Mouse (Mus musculus) heart, embryonic 10.5 days (tissue): ENCODE measurements around the gene Fam222a. TPM values are rescaled to one million over a fixed set of nuclear protein-coding genes. Genes with fewer than 3 reads are reported as not detected.

Experiments used
- DNase-seq: peaks from one replicate; pipeline ENCODE4 v3.0.0-alpha.2; 2017; ENCODE audit warnings: low spot score
- H3K27ac ChIP-seq: fragments of 300-500 bp; sonication (generic); 2 replicates; pipeline ENCODE4 v1.5.1; 2016; ENCODE audit warnings: mild to moderate bottlenecking
- H3K27me3 ChIP-seq: fragments of 300-500 bp; sonication (generic); 2 replicates; pipeline ENCODE4 v1.6.1; 2016; ENCODE audit warnings: mild to moderate bottlenecking; ENCODE audit not compliant: poor library complexity, insufficient read depth, severe bottlenecking
- H3K36me3 ChIP-seq: fragments of 300-500 bp; sonication (generic); 2 replicates; pipeline ENCODE4 v1.6.1; 2016; ENCODE audit warnings: mild to moderate bottlenecking, moderate library complexity
- H3K4me1 ChIP-seq: fragments of 300-500 bp; sonication (generic); 2 replicates; pipeline ENCODE4 v1.6.1; 2016; ENCODE audit warnings: mild to moderate bottlenecking
- H3K4me3 ChIP-seq: fragments of 300-500 bp; sonication (generic); 2 replicates; pipeline ENCODE4 v1.5.1; 2016; ENCODE audit warnings: mild to moderate bottlenecking, moderate library complexity
- H3K9me3 ChIP-seq: fragments of 300-500 bp; sonication (generic); 2 replicates; pipeline ENCODE4 v1.6.1; 2016; ENCODE audit warnings: mild to moderate bottlenecking, moderate library complexity
- WGBS: fragments of 180-500 bp; shearing (Covaris S2); methylation state at CpG from one replicate; pipeline ENCODE4 v1.1.7; 2016; 5-methylcytosine and 5-hydroxymethylcytosine counted together
- polyA plus RNA-seq: library from polyadenylated mRNA; unstranded; fragments of >200 nt; fragmentation: Nextera tagmentation; extraction: Ambion mirVana; gene quantifications from 2 replicates; pipeline ENCODE4 v1.2.1, GENCODE M21; 2016

Gene Fam222a
- polyA plus RNA-seq, 1 experiment from 2014 or later, result 1.5 TPM

- 75% methylated on average over 6 of the region's 6 CpGs for WGBS
- H3K4me1 ChIP-seq, result peaks cover 37% of the 10 kb centered on the region
- H3K9me3 ChIP-seq, result no peaks in the 10 kb centered on the region
- peaks cover 37% of the 10 kb centered on the region for H3K27me3 ChIP-seq
- no peak overlapping the region for H3K4me3 ChIP-seq
- no peak for DNase-seq
- H3K36me3 ChIP-seq, result no peaks in the 10 kb centered on the region; the same call in 1 of the 2 replicates
- no peak overlapping the region for H3K27ac ChIP-seq
Observed at GRCm38 (mm10) chr5:114605981-114606380, 38.2 kb downstream of the Fam222a start.

DNA sequence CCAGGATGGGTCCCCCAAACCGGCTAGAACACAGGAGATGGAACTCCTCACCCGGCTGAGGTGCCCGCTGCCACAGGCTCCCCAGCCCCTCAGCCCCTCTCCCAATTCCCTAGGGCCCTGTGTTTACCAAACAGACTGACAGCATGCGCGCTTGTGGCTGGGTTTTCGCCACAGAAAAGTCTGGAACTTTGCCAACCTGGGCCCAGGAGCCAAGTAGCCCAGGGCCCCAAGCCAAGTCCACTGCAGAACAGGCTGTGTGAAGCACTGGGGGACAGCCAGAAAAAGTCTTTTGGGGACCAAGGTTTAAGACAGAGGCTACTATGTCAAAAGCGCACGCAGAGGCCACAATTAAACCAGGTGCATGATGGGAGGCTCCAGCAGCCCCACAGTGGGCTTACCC, 39.8 kb downstream of the Fam222a start:
- Histone ChIP-seq H3K27me3 (peaks cover 47% of the 10 kb centered on the region), H3K27ac (no peak overlapping the region), H3K9me3 (no peaks in the 10 kb centered on the region), H3K4me3 (no peak overlapping the region), H3K4me1 (peaks cover 45% of the 10 kb centered on the region), H3K36me3 (no peaks in the 10 kb centered on the region; the same call in 1 of the 2 replicates)
- WGBS, result 87% methylated on average over 8 of the region's 8 CpGs
- DNase-seq, result no peak

DNA sequence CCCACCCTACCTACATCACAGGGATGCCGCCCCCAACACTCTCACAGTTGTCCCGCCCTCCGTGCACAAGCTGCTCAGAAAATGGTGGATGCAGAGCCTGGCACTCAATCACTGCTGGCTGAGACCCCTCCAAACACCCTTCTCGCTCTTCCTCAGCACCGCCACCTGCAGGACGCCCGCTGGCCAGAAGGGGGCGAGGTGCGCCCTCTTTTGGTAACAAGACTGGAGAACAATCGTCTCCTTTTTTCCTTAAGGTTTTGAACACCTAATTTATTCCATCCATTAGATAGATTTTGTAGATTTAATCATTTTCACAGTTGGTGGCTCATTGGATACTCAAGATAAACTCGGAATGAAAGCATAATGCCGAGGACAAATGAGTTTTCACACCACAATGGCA, 40.7 kb downstream of the Fam222a start:
- 5% methylated on average over 12 of the region's 12 CpGs for WGBS
- Histone ChIP-seq H3K9me3 (no peaks in the 10 kb centered on the region), H3K4me1 (peaks cover 45% of the 10 kb centered on the region), H3K27me3 (peaks cover 48% of the 10 kb centered on the region), H3K36me3 (no peaks in the 10 kb centered on the region; the same call in 1 of the 2 replicates), H3K4me3 (no peak overlapping the region), H3K27ac (no peak overlapping the region)
- DNase-seq, result no peak

- Histone ChIP-seq H3K36me3 (no peaks in the 10 kb centered on the region; the same call in 1 of the 2 replicates), H3K9me3 (no peaks in the 10 kb centered on the region), H3K27ac (no peak overlapping the region), H3K4me1 (peaks cover 35% of the 10 kb centered on the region), H3K4me3 (no peak overlapping the region), H3K27me3 (peaks cover 52% of the 10 kb centered on the region)
- WGBS, result 76% methylated on average over 10 of the region's 10 CpGs
- no peak for DNase-seq
Observed at GRCm38 (mm10) chr5:114611256-114611655, 43.4 kb downstream of the Fam222a start.

DNA sequence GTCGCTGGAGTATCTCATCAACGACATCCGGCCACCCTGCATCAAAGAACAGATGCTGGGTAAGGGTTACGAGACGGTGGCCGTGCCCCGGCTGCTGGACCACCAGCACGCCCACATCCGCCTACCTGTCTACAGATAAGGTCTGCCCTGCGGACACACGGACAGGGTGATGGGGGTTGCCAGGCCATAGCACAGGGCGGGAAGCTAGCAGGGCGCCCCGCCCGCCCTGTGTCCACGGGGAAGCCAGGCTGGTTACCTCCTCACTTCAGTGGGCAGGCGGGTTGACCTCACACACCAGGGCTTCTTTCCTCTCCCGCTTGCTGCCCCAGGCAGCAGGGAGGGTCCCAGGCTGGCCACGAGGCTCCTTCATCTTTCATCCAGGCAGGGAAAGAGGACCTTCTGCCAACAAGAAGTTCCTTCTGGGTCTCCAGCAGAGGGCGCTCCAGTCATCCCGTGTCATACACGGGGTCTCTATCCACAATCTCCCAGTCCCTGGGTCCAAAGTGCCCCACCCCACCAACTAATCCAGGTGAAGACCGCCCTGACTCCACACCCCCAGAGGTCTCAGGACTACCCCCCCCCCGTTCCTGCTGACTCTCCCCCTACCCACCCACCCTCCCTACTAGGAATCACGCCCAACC, 44.3 kb downstream of the Fam222a start:
- 52% methylated on average over 25 of the region's 25 CpGs for WGBS
- H3K36me3 ChIP-seq, result no peaks in the 10 kb centered on the region; the same call in 1 of the 2 replicates
- H3K27ac ChIP-seq, result no peak overlapping the region; the same call in 1 of the 2 replicates
- no peaks in the 10 kb centered on the region for H3K9me3 ChIP-seq
- H3K27me3 ChIP-seq, result peaks cover 48% of the 10 kb centered on the region
- H3K4me3 ChIP-seq, result no peak overlapping the region
- H3K4me1 ChIP-seq, result peaks cover 34% of the 10 kb centered on the region
- DNase-seq, result no peak

- no peaks in the 10 kb centered on the region; the same call in 1 of the 2 replicates for H3K36me3 ChIP-seq
- peaks cover 31% of the 10 kb centered on the region for H3K27me3 ChIP-seq
- no peak overlapping the region for H3K27ac ChIP-seq
- H3K9me3 ChIP-seq, result no peaks in the 10 kb centered on the region
- H3K4me1 ChIP-seq, result peaks cover 25% of the 10 kb centered on the region
- H3K4me3 ChIP-seq, result no peak overlapping the region
- no peak for DNase-seq
- 50% methylated on average over 7 of the region's 7 CpGs for WGBS
Observed at GRCm38 (mm10) chr5:114614863-114615262, 47.0 kb downstream of the Fam222a start.

DNA sequence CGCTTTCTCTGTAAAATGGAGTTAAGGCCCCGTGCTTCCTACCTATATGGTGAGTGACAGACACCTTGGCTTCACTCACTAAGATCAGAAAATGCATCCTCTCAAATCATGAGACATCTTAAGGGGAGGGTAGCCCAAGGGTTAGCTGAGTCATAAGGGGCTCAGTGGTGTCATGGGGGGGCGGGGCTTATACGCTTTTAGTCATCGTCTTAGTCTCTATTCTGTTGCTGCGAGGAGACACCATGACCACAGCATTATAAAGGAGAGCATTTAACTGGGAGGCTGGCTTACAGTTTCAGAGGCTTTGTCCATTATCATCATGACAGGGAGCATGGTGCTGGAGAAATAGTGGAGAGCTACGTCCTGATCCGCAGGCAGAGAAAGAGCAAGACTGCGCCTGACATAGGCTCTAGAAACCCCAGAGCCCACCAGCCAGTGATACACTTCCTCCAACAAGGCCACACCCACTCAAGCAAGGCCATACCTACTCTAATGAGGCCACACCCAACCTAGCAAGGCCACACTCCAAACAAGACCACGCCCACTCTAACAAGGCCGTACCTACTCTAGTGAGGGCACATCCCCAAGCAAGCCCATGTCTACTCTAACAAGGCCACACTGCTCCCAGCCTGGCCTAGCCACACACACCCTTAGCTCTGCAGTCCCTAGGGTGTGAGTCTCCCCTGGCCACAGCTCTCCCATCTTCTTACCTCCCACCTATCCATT, 48.7 kb downstream of the Fam222a start:
- 74% methylated on average over 11 of the region's 11 CpGs for WGBS

GRCm38 (mm10) chr5:114617809-114618208, 50.0 kb downstream of the Fam222a start:
- H3K27me3 ChIP-seq, result peaks cover 25% of the 10 kb centered on the region
- no peak overlapping the region for H3K4me3 ChIP-seq
- H3K36me3 ChIP-seq, result no peaks in the 10 kb centered on the region
- WGBS, result 66% methylated on average over 12 of the region's 12 CpGs
- no peak for DNase-seq
- H3K9me3 ChIP-seq, result no peaks in the 10 kb centered on the region
- H3K4me1 ChIP-seq, result peaks cover 16% of the 10 kb centered on the region
- no peak overlapping the region for H3K27ac ChIP-seq

More for the DNA sequence above, 48.7 kb downstream of the Fam222a start:
- H3K27ac ChIP-seq, result no peak overlapping the region
- H3K4me3 ChIP-seq, result no peak overlapping the region
- H3K36me3 ChIP-seq, result no peaks in the 10 kb centered on the region
- peaks cover 22% of the 10 kb centered on the region for H3K27me3 ChIP-seq
- peaks cover 22% of the 10 kb centered on the region for H3K4me1 ChIP-seq
- H3K9me3 ChIP-seq, result no peaks in the 10 kb centered on the region
- no peak for DNase-seq

GRCm38 (mm10) chr5:114618851-114619250, 51.0 kb downstream of the Fam222a start:
- 30% methylated on average over 8 of the region's 8 CpGs for WGBS

DNA sequence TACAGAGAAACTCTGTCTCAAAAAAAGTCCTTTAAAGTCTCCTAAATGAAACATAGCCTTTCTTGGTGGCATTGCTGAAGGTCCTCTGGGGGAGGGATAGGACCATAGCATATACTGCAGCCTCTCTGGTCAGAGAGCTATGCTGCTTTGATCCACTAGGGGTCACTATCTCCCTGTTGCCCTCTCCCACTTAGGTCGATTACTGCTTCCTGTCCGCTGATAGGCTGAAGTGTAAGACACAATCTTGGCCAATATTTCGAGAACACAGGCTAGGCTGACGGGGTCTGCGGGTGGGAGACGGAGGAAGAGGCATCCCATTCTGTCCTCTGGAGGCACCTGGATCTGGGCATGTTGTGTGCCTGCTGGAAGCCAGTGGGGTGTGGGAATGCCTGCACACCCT, 52.5 kb downstream of the Fam222a start:
- Histone ChIP-seq H3K27ac (no peak overlapping the region), H3K9me3 (no peaks in the 10 kb centered on the region), H3K36me3 (no peaks in the 10 kb centered on the region), H3K4me3 (no peak overlapping the region), H3K27me3 (peaks cover 30% of the 10 kb centered on the region), H3K4me1 (peaks cover 5% of the 10 kb centered on the region; the same call in 1 of the 2 replicates)
- 47% methylated on average over 6 of the region's 6 CpGs for WGBS
- DNase-seq, result no peak

More at GRCm38 (mm10) chr5:114618851-114619250, 51.0 kb downstream of the Fam222a start:
- Histone ChIP-seq H3K4me1 (peaks cover 12% of the 10 kb centered on the region), H3K9me3 (no peaks in the 10 kb centered on the region), H3K27me3 (peaks cover 21% of the 10 kb centered on the region), H3K4me3 (no peak overlapping the region), H3K36me3 (no peaks in the 10 kb centered on the region), H3K27ac (no peak overlapping the region)
- no peak for DNase-seq

- Histone ChIP-seq H3K4me3 (no peak overlapping the region), H3K4me1 (peaks cover 5% of the 10 kb centered on the region; the same call in 1 of the 2 replicates), H3K27me3 (peaks cover 30% of the 10 kb centered on the region), H3K9me3 (no peaks in the 10 kb centered on the region), H3K36me3 (no peaks in the 10 kb centered on the region), H3K27ac (no peak overlapping the region)
- WGBS, result 14% methylated on average over 3 of the region's 3 CpGs
- no peak for DNase-seq
Observed at GRCm38 (mm10) chr5:114625590-114625989, 57.8 kb downstream of the Fam222a start.

GRCm38 (mm10) chr5:114631336-114631735, 63.5 kb downstream of the Fam222a start:
- Histone ChIP-seq H3K27ac (no peak overlapping the region), H3K27me3 (peaks cover 16% of the 10 kb centered on the region; the same call in 1 of the 2 replicates), H3K36me3 (no peaks in the 10 kb centered on the region), H3K4me1 (no peaks in the 10 kb centered on the region), H3K4me3 (no peak overlapping the region), H3K9me3 (no peaks in the 10 kb centered on the region)
- 47% methylated on average over 2 of the region's 2 CpGs for WGBS
- no peak for DNase-seq

GRCm38 (mm10) chr5:114636091-114636490, 68.3 kb downstream of the Fam222a start:
- H3K27me3 ChIP-seq, result peaks cover 60% of the 10 kb centered on the region
- H3K4me1 ChIP-seq, result peaks cover 11% of the 10 kb centered on the region
- H3K27ac ChIP-seq, result no peak overlapping the region
- H3K36me3 ChIP-seq, result no peaks in the 10 kb centered on the region
- WGBS, result 74% methylated on average over 25 of the region's 25 CpGs
- no peak overlapping the region for H3K4me3 ChIP-seq
- no peaks in the 10 kb centered on the region for H3K9me3 ChIP-seq
- DNase-seq, result no peak
